Mouse (Mus musculus): ENCODE measurements around the gene Itpk1.

The Itpk1 gene

DNA sequence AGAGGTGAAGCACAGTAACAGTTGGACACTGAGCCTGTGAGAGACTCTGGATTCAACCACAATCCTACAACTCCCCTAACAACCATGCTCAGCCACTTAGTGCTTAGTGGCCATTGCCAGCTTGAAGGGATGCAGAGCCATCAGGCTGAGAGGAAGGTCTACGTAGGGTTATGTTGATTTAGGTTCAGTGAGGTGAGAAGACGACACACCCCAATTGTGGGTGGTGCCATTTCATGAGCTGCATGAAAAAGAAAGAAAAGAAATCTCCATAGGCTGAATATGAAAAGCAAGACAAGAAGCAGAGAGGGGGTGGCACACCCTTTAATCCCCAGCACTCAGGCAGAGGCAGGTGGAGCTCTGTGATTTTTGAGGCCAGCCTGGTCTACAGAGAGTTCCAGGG is 9.4 kb upstream of the Itpk1 start:
- no peak for DNase-seq (ENCODE audit: inconsistent age in 2 of 2, low spot score in 1 of 2)

DNA sequence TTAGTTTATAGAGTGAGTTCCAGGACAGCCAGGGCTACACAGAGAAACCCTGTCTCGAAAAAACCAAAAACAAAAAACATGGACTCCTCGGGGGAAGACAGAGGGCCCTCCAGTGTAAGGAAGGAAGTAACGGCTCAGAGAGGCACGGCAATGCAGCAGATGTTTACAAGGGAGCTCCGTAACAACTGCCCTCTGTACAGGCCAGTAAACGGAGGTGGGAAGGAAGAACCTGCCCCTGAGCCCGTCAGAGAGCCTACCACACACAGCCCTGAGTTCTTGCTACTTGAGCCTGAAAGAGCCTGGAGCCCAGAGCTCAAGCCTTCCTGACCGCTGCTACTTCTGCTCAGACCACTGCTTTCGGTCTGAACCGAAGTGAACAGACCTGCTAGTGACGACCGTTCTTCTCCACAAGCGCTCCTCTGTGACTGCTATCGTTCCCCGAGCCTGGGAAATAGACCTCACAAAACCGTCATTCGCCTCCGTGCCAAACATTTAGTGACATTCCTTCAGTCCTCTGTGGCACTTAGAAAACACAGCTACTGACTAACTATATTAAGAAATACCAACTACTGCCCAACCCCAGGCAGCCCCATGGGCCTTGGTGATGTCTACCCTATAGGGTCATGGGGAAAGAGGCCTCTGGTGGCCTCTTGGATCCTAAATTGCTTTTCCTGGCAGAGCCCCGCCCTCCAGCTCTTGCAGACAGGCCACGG is 8.6 kb upstream of the Itpk1 start:
- DNase-seq (ENCODE audit: inconsistent age in 2 of 2, low spot score in 1 of 2): no peak

DNA sequence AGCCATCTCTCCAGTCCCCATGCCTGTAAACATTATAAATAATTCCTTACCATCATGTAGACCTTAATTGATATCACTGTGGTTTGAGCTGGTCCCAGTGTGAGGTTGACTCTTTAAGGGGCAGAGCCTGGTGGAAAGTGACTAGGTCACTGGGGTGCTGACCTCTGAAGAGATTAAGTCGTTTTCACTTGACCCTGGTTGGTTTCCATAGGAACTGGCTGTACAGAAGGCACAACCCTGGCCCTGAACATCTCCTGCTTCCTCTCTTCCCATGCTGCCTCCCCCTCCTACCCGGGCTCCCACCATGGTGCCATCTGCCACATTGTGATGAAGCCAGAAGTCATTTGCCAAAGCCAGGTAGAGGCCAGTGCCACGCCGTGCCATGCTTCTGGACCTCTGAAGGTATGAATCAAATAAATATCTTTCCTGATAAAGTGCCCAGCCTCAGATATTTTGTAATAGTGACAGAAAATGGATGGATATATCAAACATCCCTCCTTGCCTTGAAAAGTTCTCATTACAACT is 6.2 kb upstream of the Itpk1 start:
- no peak for DNase-seq (ENCODE audit: inconsistent age in 2 of 2, low spot score in 1 of 2)

DNA sequence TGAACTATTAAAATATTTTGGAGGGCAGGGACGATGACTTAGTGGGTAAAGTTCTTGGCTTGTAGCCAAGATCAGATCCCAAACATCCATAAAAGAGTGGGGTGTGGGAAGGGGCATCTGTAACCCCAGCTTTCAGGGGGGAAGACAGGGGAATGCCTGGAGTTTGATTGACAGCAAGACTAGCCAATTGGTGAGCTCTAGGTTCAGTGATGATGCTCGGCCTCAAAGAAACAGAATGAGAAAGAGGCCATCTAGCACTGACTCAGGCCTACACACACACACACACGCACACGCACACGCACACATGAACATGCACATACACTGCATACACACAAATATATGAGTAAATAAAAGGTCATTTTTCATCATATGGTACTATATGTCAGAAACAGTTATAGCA is 5.2 kb upstream of the Itpk1 start:
- DNase-seq (ENCODE audit: inconsistent age in 2 of 2, low spot score in 1 of 2): no peak

DNA sequence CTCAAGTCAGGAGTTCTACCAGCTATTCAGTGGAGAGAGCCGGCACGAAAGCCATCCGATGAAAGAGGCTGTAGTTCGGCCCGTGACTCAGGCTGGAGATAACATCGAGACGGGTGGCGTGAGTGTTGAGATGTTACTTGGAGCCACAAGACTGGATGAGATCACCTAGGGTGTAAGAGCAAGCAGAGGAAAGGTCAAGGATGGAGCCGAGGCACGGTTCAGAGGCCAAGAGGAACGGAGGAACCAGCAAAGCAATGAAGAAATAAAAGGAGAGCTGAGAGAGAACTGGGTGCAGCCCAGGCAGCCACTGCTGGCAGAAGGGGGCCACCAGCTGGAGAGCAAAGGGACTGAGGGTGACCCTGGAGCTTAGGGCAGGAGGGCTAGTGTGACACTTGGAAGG is 3.5 kb upstream of the Itpk1 start:
- peak; percentile 88 to 91 for DNase-seq (ENCODE audit: inconsistent age in 2 of 2, low spot score in 1 of 2)

DNA sequence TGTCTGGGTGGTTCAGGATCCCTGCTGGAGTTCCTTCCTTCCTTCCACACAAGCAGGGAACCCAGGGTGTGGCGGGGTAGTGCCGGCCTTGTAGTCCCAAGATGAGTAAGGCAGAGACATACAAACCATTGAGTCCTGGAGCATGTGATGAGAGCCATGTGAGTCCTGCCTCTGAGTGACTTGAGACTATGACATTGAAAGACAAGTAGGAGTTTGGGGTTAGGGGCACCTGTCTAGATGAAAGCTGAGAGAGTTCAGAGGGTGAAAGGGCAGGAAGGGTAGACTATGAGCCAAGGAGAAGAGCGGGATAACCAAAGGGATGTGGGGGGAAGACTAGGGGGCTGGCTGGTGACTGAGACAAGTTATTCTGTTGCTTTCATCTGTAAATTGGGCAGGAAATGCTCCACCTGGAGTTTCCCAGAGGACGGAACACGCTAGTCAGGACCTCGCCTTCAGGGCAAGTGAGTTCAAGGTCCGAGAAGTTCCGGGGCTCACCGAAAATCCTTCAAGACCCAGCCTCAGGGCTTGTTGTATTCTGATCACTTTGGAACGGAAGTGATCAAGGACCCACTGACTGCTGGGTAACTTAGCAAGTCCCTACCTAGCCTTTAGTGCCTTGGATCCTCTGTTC is 2.2 kb upstream of the Itpk1 start:
- no peak for DNase-seq (ENCODE audit: inconsistent age in 2 of 2, low spot score in 1 of 2)

DNA sequence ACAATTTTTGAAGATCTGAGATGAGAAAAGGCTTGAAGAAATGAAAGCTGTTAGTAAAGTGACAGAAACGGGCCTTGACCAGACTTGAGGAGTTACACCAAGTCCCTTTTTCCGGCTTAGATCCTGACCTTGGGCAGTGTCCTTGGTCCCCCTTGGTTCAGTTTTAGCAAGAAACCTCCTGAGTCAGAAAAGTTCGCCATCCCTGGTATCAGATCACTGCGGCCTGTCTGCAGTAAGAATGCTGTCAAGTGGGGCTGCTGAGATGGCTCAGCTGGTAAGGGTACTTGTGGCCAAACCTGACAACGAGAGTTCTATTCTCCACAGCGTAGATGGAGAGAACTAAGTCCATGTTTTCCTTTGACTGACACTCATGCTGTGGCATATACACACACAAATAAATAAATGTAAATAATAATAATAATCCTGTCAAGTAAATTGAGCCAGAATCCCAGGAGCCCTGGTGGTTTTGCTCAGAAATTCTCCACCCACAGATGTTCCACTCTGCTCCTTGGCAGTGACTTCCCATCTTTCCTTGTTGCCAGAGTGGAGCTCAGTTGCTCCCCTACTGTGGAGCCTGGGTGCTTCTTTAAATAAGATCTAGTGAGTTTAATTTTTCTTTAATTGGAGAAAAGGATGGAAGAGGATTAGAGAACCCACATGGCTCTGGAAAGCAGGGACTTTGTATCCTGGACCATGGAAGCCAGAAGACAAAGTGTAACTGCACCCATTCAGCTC is 1.3 kb upstream of the Itpk1 start:
- peak; percentile 61 to 77 for DNase-seq (ENCODE audit: inconsistent age in 2 of 2, low spot score in 1 of 2)

DNA sequence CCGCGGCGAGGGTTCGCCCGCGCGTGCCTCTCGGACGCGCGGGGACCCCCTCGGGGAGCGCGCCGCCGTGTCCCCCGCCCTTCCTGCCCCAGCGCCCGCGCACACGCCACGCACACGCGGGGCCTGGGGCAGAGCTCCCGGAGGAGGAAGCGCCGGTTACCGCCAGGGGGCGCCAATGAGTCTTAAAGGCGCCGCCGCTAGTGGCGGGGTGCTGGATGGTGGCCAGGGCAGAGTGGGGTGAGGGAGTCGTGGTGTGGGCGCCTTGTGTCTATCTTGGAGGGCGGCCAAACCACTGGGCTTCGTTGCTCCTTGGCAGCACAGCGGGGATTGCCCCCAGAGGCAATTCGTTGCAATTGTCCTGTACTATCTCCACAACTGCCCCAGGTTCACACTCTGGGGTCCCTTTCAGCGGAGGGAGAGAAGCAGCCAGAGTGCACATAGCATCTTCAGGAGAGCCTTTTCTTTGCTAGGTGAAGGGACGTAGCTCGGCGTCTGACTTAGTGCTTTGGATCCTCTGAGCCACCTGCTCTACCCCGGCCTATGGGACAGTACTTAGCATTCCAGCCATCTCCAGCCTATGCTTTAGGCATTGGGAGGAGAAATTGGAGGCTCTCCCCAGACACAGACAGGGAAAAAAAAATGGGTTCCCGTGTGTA is 614 bp upstream of the Itpk1 start:
- peak; percentile 93 to 96 for DNase-seq (ENCODE audit: inconsistent age in 2 of 2, low spot score in 1 of 2)

DNA sequence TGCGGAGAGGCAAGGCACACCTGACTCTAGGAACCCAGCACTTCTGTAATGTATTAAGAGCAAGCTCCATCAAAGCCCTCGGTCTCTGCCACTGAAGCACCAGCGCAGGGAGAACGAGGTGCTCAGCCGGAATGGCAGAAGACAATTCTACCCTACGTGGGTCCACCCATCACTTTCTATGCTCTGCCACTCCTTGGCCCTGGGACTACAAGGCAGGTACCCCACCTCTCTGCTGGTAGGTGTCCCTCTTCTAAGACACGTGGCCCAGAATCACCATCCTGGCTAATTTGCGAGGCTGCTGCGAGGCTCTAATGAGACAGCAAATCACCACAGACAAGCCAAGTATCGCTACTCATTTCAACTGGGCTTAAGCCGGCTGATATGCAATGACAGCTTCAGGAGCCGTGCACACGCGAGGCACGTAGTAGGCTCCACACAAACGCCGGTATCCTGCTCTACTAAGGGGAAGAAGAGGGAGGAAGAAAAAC is 765 bp downstream of the Itpk1 start:
- DNase-seq (ENCODE audit: inconsistent age in 2 of 2, low spot score in 1 of 2): no peak

DNA sequence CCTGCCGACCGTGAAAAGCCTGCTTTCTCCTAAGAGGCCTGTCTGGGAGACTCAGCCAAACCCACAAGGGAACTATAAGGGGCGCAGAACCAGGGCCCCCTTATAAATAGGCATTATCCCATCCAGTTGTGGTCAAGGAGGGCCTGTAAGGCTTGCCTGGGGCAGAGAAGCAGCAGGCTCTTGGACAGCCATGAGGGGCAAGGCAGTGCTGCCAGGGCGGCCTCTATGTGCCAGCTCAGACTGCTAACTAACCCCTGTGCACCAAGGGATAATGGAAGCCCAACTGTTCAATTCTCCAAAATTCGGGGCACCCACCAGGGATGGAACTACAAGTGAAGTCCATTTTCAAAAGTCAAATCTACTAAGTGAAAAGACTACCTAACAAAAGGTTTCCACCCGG is 1.3 kb downstream of the Itpk1 start:
- DNase-seq (ENCODE audit: inconsistent age in 2 of 2, low spot score in 1 of 2): peak; percentile 44 to 74

DNA sequence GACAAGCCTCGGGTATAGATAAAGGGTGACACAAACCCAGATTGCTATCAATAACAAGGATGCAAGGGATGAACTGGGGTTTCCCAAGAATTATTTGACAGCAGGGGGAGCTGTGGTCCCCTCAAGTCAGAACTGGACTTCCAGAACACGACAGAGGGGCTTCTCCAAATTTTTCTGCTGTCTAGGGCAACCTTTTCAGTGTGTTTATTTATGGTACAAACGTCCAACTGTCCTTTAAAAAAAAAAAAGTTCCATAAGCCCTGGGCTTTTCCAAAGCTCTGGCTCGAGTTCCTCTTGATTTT is 1.7 kb downstream of the Itpk1 start:
- peak; percentile 66 to 87 for DNase-seq (ENCODE audit: inconsistent age in 2 of 2, low spot score in 1 of 2)

DNA sequence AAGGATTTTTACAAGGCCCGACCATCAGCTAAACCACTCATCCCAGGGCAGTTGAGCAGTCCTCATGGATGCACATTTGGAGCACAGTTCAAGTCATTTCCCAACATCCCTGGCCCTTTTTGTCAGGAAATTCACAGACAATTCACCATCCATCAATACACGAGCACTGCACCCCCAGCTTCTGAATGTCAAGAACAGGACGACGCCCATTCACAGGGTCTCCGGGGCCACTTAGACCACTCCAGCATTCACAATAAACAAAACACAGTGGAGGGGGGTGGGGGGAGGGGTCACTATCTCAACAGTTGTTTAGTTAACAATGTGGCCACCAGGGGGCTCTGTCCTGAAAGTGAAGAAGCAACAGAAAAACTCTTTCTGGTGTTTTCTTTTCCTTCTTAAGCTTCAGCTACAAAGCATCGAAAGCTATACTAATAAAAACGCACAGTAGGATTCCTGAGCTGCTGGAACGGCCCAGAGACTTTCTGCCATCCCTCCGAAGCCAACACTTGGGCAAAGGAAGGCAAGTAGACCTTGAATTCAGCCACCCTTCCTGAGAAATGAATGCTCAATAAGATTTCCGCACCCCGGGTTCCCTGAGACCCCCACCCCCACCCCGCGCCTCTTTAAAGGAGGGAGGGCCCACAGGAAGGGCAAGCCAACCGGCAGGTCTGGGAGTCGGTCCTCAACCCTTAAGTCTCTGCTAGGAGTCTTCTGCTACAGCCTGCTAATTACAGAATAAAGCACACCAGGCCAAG is 2.2 kb downstream of the Itpk1 start:
- DNase-seq (ENCODE audit: inconsistent age in 2 of 2, low spot score in 1 of 2): peak; percentile 66 to 90

DNA sequence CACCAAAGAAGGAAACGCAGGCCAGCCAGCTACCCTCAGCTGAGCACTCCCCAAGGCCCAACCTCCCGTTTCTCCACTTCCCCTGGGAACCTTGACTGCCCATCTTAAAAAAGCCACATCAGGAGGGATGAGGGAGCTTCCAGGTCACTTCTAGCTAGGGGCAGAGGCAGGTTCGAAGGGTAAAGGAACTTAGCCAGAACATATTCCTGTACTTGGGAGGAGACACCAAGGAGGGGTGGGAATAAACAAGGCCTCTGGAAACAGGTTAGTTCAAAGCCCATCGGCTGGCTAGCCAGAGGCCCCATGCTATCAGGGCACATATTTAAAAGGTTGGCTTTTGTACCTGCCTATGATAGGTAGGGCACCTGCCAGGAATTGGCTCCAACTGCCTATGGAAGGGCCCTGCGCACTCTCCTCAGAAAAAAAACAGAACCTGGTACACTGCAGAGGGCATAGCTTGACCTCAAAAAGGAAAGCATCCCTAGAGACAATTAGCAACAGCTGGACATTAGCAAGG is 3.0 kb downstream of the Itpk1 start:
- DNase-seq (ENCODE audit: inconsistent age in 2 of 2, low spot score in 1 of 2): no peak

DNA sequence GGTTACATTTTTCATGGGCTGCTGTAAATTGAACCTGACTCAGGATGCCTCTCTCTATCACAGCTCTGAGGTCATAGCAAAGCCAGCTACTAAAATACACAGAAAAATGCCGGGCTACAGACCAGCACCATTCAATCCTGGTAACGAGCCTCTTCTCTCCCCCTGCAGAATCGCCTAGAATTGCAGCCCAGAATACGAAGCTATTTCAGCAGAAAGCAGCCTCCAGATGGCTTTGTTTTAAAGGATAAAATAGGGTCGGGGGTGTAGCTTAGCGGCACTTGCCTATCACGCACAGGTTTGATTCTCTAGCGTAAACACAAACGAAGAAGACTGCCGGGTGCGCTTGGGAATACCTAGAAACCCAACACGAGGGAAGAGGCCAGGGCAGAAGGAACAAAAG is 4.3 kb downstream of the Itpk1 start:
- DNase-seq (ENCODE audit: inconsistent age in 2 of 2, low spot score in 1 of 2): no peak

DNA sequence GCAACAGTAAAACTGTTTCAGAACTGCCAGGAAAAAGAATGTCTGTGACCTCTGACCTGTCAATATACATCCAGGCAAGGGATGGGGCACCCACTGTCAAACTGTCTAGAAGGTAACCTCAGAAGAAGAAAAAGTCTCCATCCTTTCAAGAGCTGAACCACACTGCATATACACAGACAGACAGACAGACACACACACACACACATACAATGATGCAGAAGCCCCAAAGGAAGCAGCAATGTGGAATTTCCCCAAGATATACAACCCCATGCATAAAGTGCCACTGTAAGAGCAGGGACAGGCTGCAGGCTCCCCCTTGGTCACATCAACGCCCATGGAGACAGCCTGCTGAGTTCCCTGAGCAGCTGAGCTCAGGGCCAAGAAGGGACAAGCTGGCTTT is 5.6 kb downstream of the Itpk1 start:
- no peak for DNase-seq (ENCODE audit: inconsistent age in 2 of 2, low spot score in 1 of 2)

DNA sequence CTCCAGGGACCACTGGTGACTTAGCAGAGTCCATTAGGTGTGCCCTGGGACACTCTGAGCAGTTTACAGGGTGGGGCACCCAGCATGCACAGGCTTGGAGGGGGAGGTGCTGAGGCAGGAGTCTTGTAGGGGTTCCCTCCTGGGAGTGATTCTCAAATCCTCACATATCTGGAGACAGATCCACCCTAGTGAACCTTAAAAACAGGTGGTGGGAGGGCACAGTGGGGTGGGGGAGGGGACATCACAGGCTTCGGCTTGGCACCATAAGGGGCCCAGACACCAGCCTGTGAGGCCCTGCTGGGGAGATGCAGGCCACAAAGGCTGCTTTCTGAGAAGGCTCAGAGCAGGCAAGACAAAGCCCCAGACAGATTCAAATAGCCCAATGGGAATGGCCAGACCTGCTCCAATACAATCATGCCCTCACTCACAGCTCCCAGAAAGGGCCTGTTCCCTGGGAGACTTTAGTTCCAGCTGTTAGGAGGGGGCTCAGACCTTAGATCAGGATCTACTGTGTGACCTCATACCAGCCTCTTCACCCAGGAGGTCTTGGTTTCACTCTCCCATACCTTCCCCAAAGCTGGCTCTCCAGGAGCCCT is 6.5 kb downstream of the Itpk1 start:
- DNase-seq (ENCODE audit: inconsistent age in 2 of 2, low spot score in 1 of 2): no peak

DNA sequence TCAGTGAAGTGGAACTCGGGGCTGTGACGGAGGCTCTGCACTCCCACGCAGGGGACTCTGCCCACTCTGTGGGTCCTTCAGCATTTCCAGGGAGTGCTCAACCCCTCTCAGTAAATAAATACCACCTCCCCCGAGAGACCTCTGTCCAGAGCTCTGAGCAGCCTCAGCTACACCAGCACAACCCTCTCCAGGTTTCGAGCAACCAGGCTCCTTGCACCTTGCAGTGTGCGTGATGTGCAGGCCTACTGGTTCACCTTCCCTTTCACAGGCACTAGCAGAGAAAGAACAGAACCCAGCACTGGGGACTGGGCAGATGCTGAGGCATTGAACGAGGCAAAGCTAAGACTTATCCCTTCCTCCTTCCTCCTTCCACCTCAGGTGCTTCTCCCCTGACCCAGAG is 7.3 kb downstream of the Itpk1 start:
- DNase-seq (ENCODE audit: inconsistent age in 2 of 2, low spot score in 1 of 2): no peak

DNA sequence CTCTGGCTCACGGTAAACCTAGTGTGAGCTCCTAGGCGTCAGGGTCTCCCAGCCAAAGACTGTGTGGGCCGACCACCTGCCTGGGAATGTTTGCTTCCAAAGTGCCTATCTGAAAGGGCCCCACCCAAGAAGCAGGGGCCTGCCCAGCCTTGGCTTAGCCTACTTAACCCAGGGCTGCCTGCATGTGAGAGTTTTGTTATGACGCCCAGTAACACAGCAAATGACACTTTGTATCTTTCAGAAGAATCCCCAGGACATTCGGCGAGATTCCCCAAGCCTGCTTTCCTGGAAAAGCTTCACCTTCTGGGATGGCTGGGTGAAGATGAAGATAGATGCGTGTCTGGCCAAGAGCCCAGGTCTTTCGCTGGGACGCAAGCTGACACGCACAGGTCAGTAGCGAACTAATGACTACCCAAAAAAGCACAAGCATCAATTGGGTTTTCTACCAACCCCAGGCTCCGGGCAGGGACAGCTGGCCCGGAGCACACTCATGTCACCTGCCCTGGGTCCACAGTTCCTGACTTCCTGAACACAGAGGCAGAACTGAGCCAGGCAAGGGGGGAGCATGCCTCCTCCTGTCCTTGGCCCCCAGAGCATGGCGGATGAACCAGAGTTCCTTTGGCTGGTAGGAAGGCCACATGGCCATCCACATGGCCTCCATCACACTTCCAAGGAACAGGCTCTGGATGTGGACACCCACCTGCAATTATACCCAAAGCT is 7.9 kb downstream of the Itpk1 start:
- no peak for DNase-seq (ENCODE audit: inconsistent age in 2 of 2, low spot score in 1 of 2)

DNA sequence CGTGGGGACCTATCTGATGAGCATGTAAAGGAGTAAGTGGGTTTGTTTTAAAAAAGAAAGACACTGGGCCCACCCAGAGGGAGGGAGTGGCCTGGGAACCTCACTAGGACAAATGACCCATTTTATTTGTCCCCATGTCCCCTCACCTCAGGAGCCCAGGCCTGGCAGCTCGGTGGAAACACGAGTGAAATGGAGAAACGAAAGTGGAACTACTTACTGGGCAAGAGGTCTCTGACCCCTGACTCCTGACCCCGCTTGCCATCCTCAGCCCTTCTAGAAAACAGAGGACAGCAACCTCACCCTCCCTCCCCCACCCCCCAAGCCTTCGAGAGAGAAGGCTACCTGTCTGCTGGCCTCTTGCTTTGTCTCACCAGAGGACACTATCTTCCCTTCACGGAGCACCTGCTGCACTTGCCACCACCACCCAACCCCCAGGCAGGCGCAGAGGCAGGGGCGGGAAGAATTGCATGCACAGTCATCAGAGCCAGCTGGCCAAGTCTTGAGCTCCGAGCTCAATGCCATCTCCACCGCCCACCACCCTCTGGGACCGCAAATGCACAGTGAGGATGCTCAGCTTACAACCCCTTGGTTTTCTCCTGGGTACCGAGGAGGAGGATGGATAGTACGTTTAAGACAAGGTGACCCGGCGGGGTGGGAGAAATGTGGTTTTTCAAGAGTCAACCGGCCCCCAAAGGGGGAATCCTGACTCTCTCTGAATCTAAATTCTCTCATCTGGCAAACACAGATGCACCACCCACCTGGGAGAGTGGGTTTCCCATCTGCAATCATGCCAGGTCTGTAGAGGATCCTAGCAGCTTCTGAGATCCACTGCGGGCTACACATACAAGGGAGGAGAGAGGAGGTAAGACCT is 9.1 kb downstream of the Itpk1 start:
- no peak for DNase-seq (ENCODE audit: inconsistent age in 2 of 2, low spot score in 1 of 2)

Measured in adrenal gland, adult (tissue).